In genomic region chr9:54691241-54691805, GRCm38 (mm10) we compare ENCODE assay signal across 1 mouse cellular context.
TF ChIP-seq lines count a peak whose summit lies in the region.

No protein-coding gene starts in this region.

TF ChIP-seq in MEL, 35 proteins besides CTCF, POLR2A, EP300 and RAD21:
- 0 out of 2 replicates have a peak, but pooled peaks have one; percentile 42 for TF ChIP-seq ELF1 (IDR thresholded peaks at IDR 0.05; ENCODE audit: low read depth, low read length)
